16 mouse cellular contexts compared by ENCODE assay signal in genomic region chr3:138745091-138745490, GRCm38 (mm10). TPM values are rescaled to one million over a fixed set of nuclear protein-coding genes. Genes with fewer than 3 reads are reported as not detected.
DNase-seq lines count a peak whose midpoint lies in the region; ATAC-seq and TF ChIP-seq lines count a peak whose summit lies in the region.
"Had no signal": no experiment of that assay in that cellular context is flagged by ENCODE, and none has a peak within 500 bp of the region (broad histone marks: within the 10 kb centered on the region; RNA-seq: fewer than 3 reads in every experiment).

No protein-coding gene starts in this region.

- DNase-seq in gastrocnemius, adult 2 months, result no peak
- DNase-seq in gastrocnemius, adult 8-10 months (ENCODE audit: low spot score in 2 of 2), result no peak
- DNase-seq in 3T3-L1 (ENCODE audit: low read depth, low spot score), result peak; percentile 29
- no peak for DNase-seq in midbrain, embryonic 14.5 days
- no peak for DNase-seq in thymus, adult 2 months
- no peak for DNase-seq in limb, embryonic 10.5 days (ENCODE audit: low spot score)
- no peak for DNase-seq in testis, postnatal 10 days (ENCODE audit: low spot score)
- DNase-seq: gastrocnemius, postnatal 36 days; heart, postnatal 10 days; kidney, adult 11 months; kidney, postnatal 4 days; right cerebral cortex, postnatal 4 days; thymus, postnatal 4 days had no signal

- H3K9ac ChIP-seq in midbrain, embryonic 14.5 days (replicated peaks; ENCODE audit: low read length), result peak overlapping the region; percentile 24; the same call in 1 of the 2 replicates

- intact Hi-C loops in gastrocnemius, adult 2 months (cut with DNase I), result no loop called here

- H3K36me3 ChIP-seq in midbrain, embryonic 14.5 days (ENCODE audit: control insufficient read depth, insufficient read depth, low read length), result no peaks in the 10 kb centered on the region
- no peaks in the 10 kb centered on the region for H3K36me3 ChIP-seq in thymus, adult 2 months (ENCODE audit: control insufficient read depth, insufficient read depth, low read length)
- no peaks in the 10 kb centered on the region for H3K36me3 ChIP-seq in limb, embryonic 10.5 days

- H3K4me2 ChIP-seq in midbrain, embryonic 14.5 days (ENCODE audit: low read length), result peak overlapping the region; percentile 65

- WGBS in midbrain, embryonic 14.5 days, result 68% methylated on average over 11 of the region's 11 CpGs
- 96% methylated on average over 11 of the region's 11 CpGs for WGBS in thymus, adult 2 months
- WGBS in limb, embryonic 10.5 days, result 91% methylated on average over 11 of the region's 11 CpGs

- no peaks in the 10 kb centered on the region for H3K9me3 ChIP-seq in midbrain, embryonic 14.5 days (ENCODE audit: control insufficient read depth, low read length)
- no peaks in the 10 kb centered on the region for H3K9me3 ChIP-seq in limb, embryonic 10.5 days (replicated peaks)
- H3K9me3 ChIP-seq: megakaryocyte, embryonic 14.5 days had no signal

- H3K4me1 ChIP-seq in cortical plate, adult 2 months (ENCODE audit: control insufficient read depth, insufficient read depth, low read length), result peaks cover 9% of the 10 kb centered on the region
- peaks cover 31% of the 10 kb centered on the region for H3K4me1 ChIP-seq in midbrain, embryonic 14.5 days (ENCODE audit: control insufficient read depth, insufficient read depth, low read length)
- peaks cover 19% of the 10 kb centered on the region for H3K4me1 ChIP-seq in thymus, adult 2 months (replicated peaks; ENCODE audit: control insufficient read depth, insufficient read depth, low read length)
- H3K4me1 ChIP-seq in limb, embryonic 10.5 days, result peaks cover 28% of the 10 kb centered on the region

- H3K27me3 ChIP-seq in midbrain, embryonic 14.5 days (ENCODE audit: control insufficient read depth, insufficient read depth, low read length), result no peaks in the 10 kb centered on the region
- no peaks in the 10 kb centered on the region for H3K27me3 ChIP-seq in thymus, adult 2 months (ENCODE audit: control insufficient read depth, insufficient read depth, low read length)
- H3K27me3 ChIP-seq in limb, embryonic 10.5 days (ENCODE audit: low read depth, poor library complexity, severe bottlenecking), result peaks cover 14% of the 10 kb centered on the region

- TF ChIP-seq POLR2A in cortical plate, adult 2 months (IDR thresholded peaks at IDR 0.05; ENCODE audit: extremely low read depth, insufficient read depth, low read length), result no peak
- TF ChIP-seq POLR2A in thymus, adult 2 months (IDR thresholded peaks at IDR 0.05; ENCODE audit: control insufficient read depth, extremely low read depth, insufficient read depth, low read length, poor library complexity), result no peak

- no peak for TF ChIP-seq CTCF in gastrocnemius, adult 2 months (IDR thresholded peaks at IDR 0.05)
- no peak for TF ChIP-seq CTCF in cortical plate, adult 2 months (IDR thresholded peaks at IDR 0.05; ENCODE audit: extremely low read depth, insufficient read depth, low read length)
- no peak for TF ChIP-seq CTCF in thymus, adult 2 months (IDR thresholded peaks at IDR 0.05; ENCODE audit: borderline replicate concordance, control insufficient read depth, extremely low read depth, insufficient read depth, low read length, poor library complexity)

- no peak for ATAC-seq in midbrain, embryonic 14.5 days (ENCODE audit: low FRiP score, low TSS enrichment)
- ATAC-seq: CD4-positive, CD25-positive, alpha-beta regulatory T cell, adult 4 months had no signal

- peak overlapping the region; percentile 40; the same call in 1 of the 2 replicates for H3K27ac ChIP-seq in gastrocnemius, adult 2 months
- H3K27ac ChIP-seq in cortical plate, adult 2 months (ENCODE audit: insufficient read depth, low read length), result peak overlapping the region; percentile 73; the same call in 1 of the 2 replicates
- H3K27ac ChIP-seq in midbrain, embryonic 14.5 days (replicated peaks; ENCODE audit: low read depth, low read length), result no peak overlapping the region
- H3K27ac ChIP-seq in thymus, adult 2 months (ENCODE audit: control insufficient read depth, insufficient read depth, low read length), result no peak overlapping the region
- no peak overlapping the region for H3K27ac ChIP-seq in limb, embryonic 10.5 days

- H3K4me3 ChIP-seq in gastrocnemius, adult 2 months, result no peak overlapping the region
- H3K4me3 ChIP-seq in cortical plate, adult 2 months (ENCODE audit: insufficient read depth, low read length), result peak overlapping the region; percentile 55
- H3K4me3 ChIP-seq in midbrain, embryonic 14.5 days (replicated peaks; ENCODE audit: low read depth, low read length), result 0 out of 2 replicates have a peak overlapping the region, but pooled peaks have one; percentile 93
- no peak overlapping the region for H3K4me3 ChIP-seq in thymus, adult 2 months (ENCODE audit: control insufficient read depth, insufficient read depth, low read length)
- H3K4me3 ChIP-seq in limb, embryonic 10.5 days, result no peak overlapping the region
- H3K4me3 ChIP-seq: megakaryocyte, embryonic 14.5 days had no signal

RNA-seq across cellular contexts. Expression of gene Tspan5, which starts 3.1 kb away (rescaled TPM):
- 1 to 10 TPM; 4.0 to 4.4 TPM for total RNA-seq in gastrocnemius, adult 2 months (2021)
- 1 to 10 TPM; 1.1 to 2.0 (median 1.7) TPM for total RNA-seq in gastrocnemius, adult 8-10 months (2022)
- polyA plus RNA-seq in cortical plate, adult 2 months (2012; rRNA removed), result 224 and 226 TPM in 2 replicates
- polyA plus RNA-seq in midbrain, embryonic 14.5 days (2014; fragmentation: Nextera tagmentation; extraction: Ambion mirVana), result 104 and 119 TPM in 2 replicates
- polyA plus RNA-seq in thymus, adult 2 months (2012; rRNA removed), result 13.3 and 15.9 TPM in 2 replicates
- 14.1 and 16.6 TPM in 2 replicates for polyA plus RNA-seq in limb, embryonic 10.5 days (2016; fragmentation: Nextera tagmentation; extraction: Ambion mirVana)

Comparison
In these comparisons a context has a peak if more than half of its experiments do, and no peak if none do; other contexts are left out.
1. H3K27ac ChIP-seq: peak in gastrocnemius, adult 2 months (single experiment) and cortical plate, adult 2 months (single experiment); none in midbrain, embryonic 14.5 days (single experiment), thymus, adult 2 months (single experiment) and limb, embryonic 10.5 days (single experiment).
2. H3K4me3 ChIP-seq: peak in cortical plate, adult 2 months (single experiment) and midbrain, embryonic 14.5 days (single experiment); none in gastrocnemius, adult 2 months (single experiment), thymus, adult 2 months (single experiment) and limb, embryonic 10.5 days (single experiment).